Mouse (Mus musculus): ENCODE results near the gene Teddm1b. TPM values are rescaled to one million over a fixed set of nuclear protein-coding genes. Genes with fewer than 3 reads are reported as not detected.
"Not testable (repeated sequence)": the region's sequence is repeated elsewhere in the genome, so short reads cannot be mapped to it uniquely, and the experiment has no call there.

Teddm1b gene
- polyA plus RNA-seq, 1 experiment from 2014 or later = 0.31 TPM

- not testable (repeated sequence) for H3K4me3 ChIP-seq (ENCODE audit: low read depth, low read length); H3K9ac ChIP-seq (ENCODE audit: low read depth, low read length); H3K27me3 ChIP-seq (ENCODE audit: control insufficient read depth, insufficient read depth, low read length); H3K9me3 ChIP-seq (ENCODE audit: control insufficient read depth, low read length); H3K4me1 ChIP-seq (replicated peaks; ENCODE audit: control insufficient read depth, insufficient read depth, low read length); DNase-seq (ENCODE audit: low spot score); H3K27ac ChIP-seq (ENCODE audit: low read depth, low read length); H3K4me2 ChIP-seq (replicated peaks; ENCODE audit: low read depth, low read length); H3K36me3 ChIP-seq (ENCODE audit: control insufficient read depth, insufficient read depth, low read length); ATAC-seq (ENCODE audit: low FRiP score)
- 98% methylated on average over 17 of the region's 17 CpGs for WGBS
Observed at GRCm38 (mm10) chr1:153880391-153880790, 6.2 kb downstream of the Teddm1b start.

DNA sequence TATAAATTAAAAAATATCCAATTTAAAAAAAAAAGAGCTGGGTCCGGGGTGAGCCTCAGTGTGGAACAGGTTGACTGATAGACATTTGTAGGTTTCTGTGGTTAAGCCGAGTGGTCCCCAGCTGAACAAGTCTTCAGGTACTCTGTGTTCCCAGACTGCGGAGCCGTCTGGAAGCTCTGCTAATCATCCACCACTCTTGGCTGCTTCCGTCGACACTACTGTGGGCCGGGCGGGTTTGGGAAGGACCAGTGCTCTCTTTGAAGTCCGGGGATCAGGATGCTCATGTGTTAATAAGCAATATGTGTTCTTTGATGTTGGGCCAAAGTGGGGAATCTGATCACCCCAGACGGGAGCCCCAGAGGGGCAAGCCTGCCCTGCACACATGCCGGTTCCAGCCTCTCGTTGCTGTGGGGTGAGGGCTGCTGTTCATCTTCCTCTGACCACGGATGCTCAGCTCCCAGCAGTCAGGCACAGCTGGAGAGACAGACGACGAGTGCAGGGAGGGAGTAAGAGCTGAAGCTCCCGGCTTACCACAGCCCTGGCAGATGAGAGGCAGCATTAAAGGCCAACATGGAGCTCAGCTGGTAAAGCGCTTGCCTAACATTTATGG, 12.0 kb downstream of the Teddm1b start:
- Histone ChIP-seq H3K4me2 (replicated peaks; ENCODE audit: low read depth, low read length) (no peak overlapping the region), H3K4me1 (replicated peaks; ENCODE audit: control insufficient read depth, insufficient read depth, low read length) (no peaks in the 10 kb centered on the region), H3K36me3 (ENCODE audit: control insufficient read depth, insufficient read depth, low read length) (no peaks in the 10 kb centered on the region), H3K27me3 (ENCODE audit: control insufficient read depth, insufficient read depth, low read length) (no peaks in the 10 kb centered on the region), H3K9ac (ENCODE audit: low read depth, low read length) (no peak overlapping the region), H3K9me3 (ENCODE audit: control insufficient read depth, low read length) (no peaks in the 10 kb centered on the region), H3K27ac (ENCODE audit: low read depth, low read length) (no peak overlapping the region), H3K4me3 (ENCODE audit: low read depth, low read length) (no peak overlapping the region)
- DNase-seq (ENCODE audit: low spot score) (no peak), ATAC-seq (ENCODE audit: low FRiP score) (no peak)
- WGBS = 43% methylated on average over 17 of the region's 17 CpGs

DNA sequence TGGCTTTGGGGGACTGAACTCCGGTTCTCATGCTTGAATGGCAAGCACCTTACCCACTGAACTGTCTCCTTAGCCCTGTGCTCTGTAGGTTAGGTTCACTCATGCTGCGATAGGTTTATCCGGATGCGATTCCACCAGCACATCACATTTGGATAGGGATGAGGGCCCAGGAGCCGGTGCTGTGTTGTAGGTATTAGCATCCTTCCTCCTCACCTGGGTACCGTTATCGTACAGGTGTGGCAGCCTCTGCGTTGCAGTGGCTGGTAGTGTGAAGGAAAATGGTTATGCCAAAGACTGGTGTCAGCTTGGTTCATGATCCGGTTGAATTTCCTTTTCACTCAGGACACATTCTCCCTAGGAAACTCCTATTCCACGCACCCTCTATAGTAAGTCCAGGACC, 16.0 kb downstream of the Teddm1b start:
- H3K9me3 ChIP-seq (ENCODE audit: control insufficient read depth, low read length) = no peaks in the 10 kb centered on the region
- no peak overlapping the region for H3K27ac ChIP-seq (ENCODE audit: low read depth, low read length)
- H3K4me3 ChIP-seq (ENCODE audit: low read depth, low read length) = no peak overlapping the region
- no peaks in the 10 kb centered on the region for H3K27me3 ChIP-seq (ENCODE audit: control insufficient read depth, insufficient read depth, low read length)
- H3K36me3 ChIP-seq (ENCODE audit: control insufficient read depth, insufficient read depth, low read length) = no peaks in the 10 kb centered on the region
- WGBS = 94% methylated on average over 10 of the region's 10 CpGs
- H3K9ac ChIP-seq (ENCODE audit: low read depth, low read length) = no peak overlapping the region
- H3K4me2 ChIP-seq (replicated peaks; ENCODE audit: low read depth, low read length) = no peak overlapping the region
- ATAC-seq (ENCODE audit: low FRiP score) (no peak), DNase-seq (ENCODE audit: low spot score) (no peak)
- H3K4me1 ChIP-seq (replicated peaks; ENCODE audit: control insufficient read depth, insufficient read depth, low read length) = no peaks in the 10 kb centered on the region

GRCm38 (mm10) chr1:153891442-153891841, 17.3 kb downstream of the Teddm1b start, which contains the start of gene Teddm1a:
Gene Teddm1a (plus strand): TSS chr1:153891742.
- 73% methylated on average over 4 of the region's 4 CpGs for WGBS
- H3K27me3 ChIP-seq (ENCODE audit: control insufficient read depth, insufficient read depth, low read length) = no peaks in the 10 kb centered on the region
- ATAC-seq (ENCODE audit: low FRiP score) = no peak

GRCm38 (mm10) chr1:153893746-153894145, 19.6 kb downstream of the Teddm1b start:
- DNase-seq (ENCODE audit: low spot score) = no peak
- H3K27ac ChIP-seq (ENCODE audit: low read depth, low read length) = no peak overlapping the region
- no peaks in the 10 kb centered on the region for H3K9me3 ChIP-seq (ENCODE audit: control insufficient read depth, low read length)
- no peak overlapping the region for H3K4me3 ChIP-seq (ENCODE audit: low read depth, low read length)
- ATAC-seq (ENCODE audit: low FRiP score) = no peak
- H3K27me3 ChIP-seq (ENCODE audit: control insufficient read depth, insufficient read depth, low read length) = no peaks in the 10 kb centered on the region
- H3K4me1 ChIP-seq (replicated peaks; ENCODE audit: control insufficient read depth, insufficient read depth, low read length) = no peaks in the 10 kb centered on the region
- no peak overlapping the region for H3K9ac ChIP-seq (ENCODE audit: low read depth, low read length)
- no peak overlapping the region for H3K4me2 ChIP-seq (replicated peaks; ENCODE audit: low read depth, low read length)
- 66% methylated on average over 2 of the region's 2 CpGs for WGBS
- no peaks in the 10 kb centered on the region for H3K36me3 ChIP-seq (ENCODE audit: control insufficient read depth, insufficient read depth, low read length)

More at GRCm38 (mm10) chr1:153891442-153891841, 17.3 kb downstream of the Teddm1b start, which contains the start of gene Teddm1a:
- no peak within 1 kb of the TSS for H3K4me2 ChIP-seq (replicated peaks; ENCODE audit: low read depth, low read length)
- H3K4me1 ChIP-seq (replicated peaks; ENCODE audit: control insufficient read depth, insufficient read depth, low read length) = no peaks in the 10 kb centered on the region
- no peak within 1 kb of the TSS for H3K4me3 ChIP-seq (ENCODE audit: low read depth, low read length)
- no peaks in the 10 kb centered on the region for H3K9me3 ChIP-seq (ENCODE audit: control insufficient read depth, low read length)
- H3K36me3 ChIP-seq (ENCODE audit: control insufficient read depth, insufficient read depth, low read length) = no peaks in the 10 kb centered on the region
- no peak within 1 kb of the TSS for H3K27ac ChIP-seq (ENCODE audit: low read depth, low read length)
- DNase-seq (ENCODE audit: low spot score) = no peak
- no peak within 1 kb of the TSS for H3K9ac ChIP-seq (ENCODE audit: low read depth, low read length)

GRCm38 (mm10) chr1:153894201-153894893, 20.2 kb downstream of the Teddm1b start:
- Histone ChIP-seq H3K4me1 (replicated peaks; ENCODE audit: control insufficient read depth, insufficient read depth, low read length) (no peaks in the 10 kb centered on the region), H3K36me3 (ENCODE audit: control insufficient read depth, insufficient read depth, low read length) (no peaks in the 10 kb centered on the region), H3K4me3 (ENCODE audit: low read depth, low read length) (no peak overlapping the region), H3K27me3 (ENCODE audit: control insufficient read depth, insufficient read depth, low read length) (no peaks in the 10 kb centered on the region), H3K27ac (ENCODE audit: low read depth, low read length) (no peak overlapping the region), H3K9me3 (ENCODE audit: control insufficient read depth, low read length) (no peaks in the 10 kb centered on the region), H3K9ac (ENCODE audit: low read depth, low read length) (no peak overlapping the region), H3K4me2 (replicated peaks; ENCODE audit: low read depth, low read length) (no peak overlapping the region)
- no peak for ATAC-seq (ENCODE audit: low FRiP score)
- WGBS = 66% methylated on average over 8 of the region's 8 CpGs
- no peak for DNase-seq (ENCODE audit: low spot score)

DNA sequence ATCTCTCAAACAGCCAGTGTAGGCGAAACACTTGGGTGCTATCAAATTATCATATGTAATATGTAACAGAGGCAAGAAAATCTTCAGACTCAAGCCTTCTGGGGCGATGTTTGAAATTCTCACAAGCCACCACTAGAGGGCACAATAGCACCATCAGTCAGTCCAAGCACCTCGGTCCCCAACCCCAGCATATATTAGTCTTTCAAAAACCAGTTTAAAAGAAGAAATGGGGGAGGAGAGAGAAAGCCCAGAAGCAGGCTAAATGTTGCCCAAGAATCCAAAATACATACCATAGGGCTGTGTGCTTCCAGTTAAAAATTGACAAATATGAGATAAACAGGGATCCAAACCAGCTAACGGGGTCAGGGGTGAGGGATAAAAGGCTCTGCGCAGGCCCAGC, 20.8 kb downstream of the Teddm1b start:
- Histone ChIP-seq H3K4me1 (replicated peaks; ENCODE audit: control insufficient read depth, insufficient read depth, low read length) (no peaks in the 10 kb centered on the region), H3K9me3 (ENCODE audit: control insufficient read depth, low read length) (no peaks in the 10 kb centered on the region), H3K27me3 (ENCODE audit: control insufficient read depth, insufficient read depth, low read length) (no peaks in the 10 kb centered on the region), H3K36me3 (ENCODE audit: control insufficient read depth, insufficient read depth, low read length) (no peaks in the 10 kb centered on the region), H3K27ac (ENCODE audit: low read depth, low read length) (no peak overlapping the region), H3K4me2 (replicated peaks; ENCODE audit: low read depth, low read length) (no peak overlapping the region), H3K4me3 (ENCODE audit: low read depth, low read length) (no peak overlapping the region), H3K9ac (ENCODE audit: low read depth, low read length) (no peak overlapping the region)
- ATAC-seq (ENCODE audit: low FRiP score) (no peak), DNase-seq (ENCODE audit: low spot score) (peak; percentile 86)
- 40% methylated on average over 5 of the region's 5 CpGs for WGBS

GRCm38 (mm10) chr1:153897196-153897595, 23.1 kb downstream of the Teddm1b start:
- Histone ChIP-seq H3K4me1 (replicated peaks; ENCODE audit: control insufficient read depth, insufficient read depth, low read length) (peaks cover 3% of the 10 kb centered on the region; the same call in 1 of the 2 replicates), H3K4me2 (replicated peaks; ENCODE audit: low read depth, low read length) (no peak overlapping the region), H3K9me3 (ENCODE audit: control insufficient read depth, low read length) (no peaks in the 10 kb centered on the region), H3K4me3 (ENCODE audit: low read depth, low read length) (no peak overlapping the region), H3K27ac (ENCODE audit: low read depth, low read length) (no peak overlapping the region), H3K9ac (ENCODE audit: low read depth, low read length) (no peak overlapping the region), H3K27me3 (ENCODE audit: control insufficient read depth, insufficient read depth, low read length) (no peaks in the 10 kb centered on the region), H3K36me3 (ENCODE audit: control insufficient read depth, insufficient read depth, low read length) (no peaks in the 10 kb centered on the region)
- ATAC-seq (ENCODE audit: low FRiP score) = no peak
- 81% methylated on average over 8 of the region's 8 CpGs for WGBS
- DNase-seq (ENCODE audit: low spot score) = no peak
